Mouse (Mus musculus) intestine, embryonic 15.5 days (tissue): Measurements from ENCODE around the gene Fzd2. TPM values are rescaled to one million over a fixed set of nuclear protein-coding genes. Genes with fewer than 3 reads are reported as not detected.
"Not testable (repeated sequence)": the region's sequence is repeated elsewhere in the genome, so short reads cannot be mapped to it uniquely, and the experiment has no call there.

ENCODE experiments used
- ATAC-seq: fragments of 200-750 bp; cut with Nextera tagmentation; 2 replicates; pipeline ENCODE4 v1.8.0; 2017; ENCODE audit warnings: moderate TSS enrichment, moderate library complexity
- H3K27ac ChIP-seq: fragments of 300-500 bp; sonication (generic); 2 replicates; pipeline ENCODE4 v1.5.1; 2015; ENCODE audit warnings: mild to moderate bottlenecking, inconsistent platforms
- H3K27me3 ChIP-seq: fragments of 300-500 bp; sonication (generic); replicated peaks from 2 replicates; pipeline ENCODE4 v1.6.1; 2015; ENCODE audit warnings: inconsistent platforms
- H3K36me3 ChIP-seq: fragments of 300-500 bp; sonication (generic); 2 replicates; pipeline ENCODE4 v1.6.1; 2015; ENCODE audit warnings: inconsistent platforms
- H3K4me1 ChIP-seq: fragments of 300-500 bp; sonication (generic); replicated peaks from 2 replicates; pipeline ENCODE4 v1.6.1; 2015; ENCODE audit warnings: inconsistent platforms
- H3K4me2 ChIP-seq: fragments of 300-500 bp; sonication (generic); replicated peaks from 2 replicates; pipeline ENCODE4 v1.6.1; 2015; ENCODE audit warnings: mild to moderate bottlenecking, inconsistent platforms
- H3K4me3 ChIP-seq: fragments of 300-500 bp; sonication (generic); replicated peaks from 2 replicates; pipeline ENCODE4 v1.5.1; 2015; ENCODE audit warnings: inconsistent platforms
- H3K9ac ChIP-seq: fragments of 300-500 bp; sonication (generic); 2 replicates; pipeline ENCODE4 v1.6.1; 2015; ENCODE audit warnings: inconsistent platforms
- H3K9me3 ChIP-seq: fragments of 300-500 bp; sonication (generic); 2 replicates; pipeline ENCODE4 v1.6.1; 2016; ENCODE audit warnings: inconsistent platforms
- WGBS: fragments of 180-500 bp; shearing (Covaris S2); methylation state at CpG from one replicate; pipeline ENCODE4 v1.1.7; 2015; 5-methylcytosine and 5-hydroxymethylcytosine counted together
- polyA plus RNA-seq: library from polyadenylated mRNA; unstranded; fragments of >200 nt; fragmentation: Nextera tagmentation; extraction: Ambion mirVana; gene quantifications from 2 replicates; pipeline ENCODE4 v1.2.1, GENCODE M21; 2015

Gene Fzd2
- polyA plus RNA-seq, 1 experiment from 2014 or later: 15.6 TPM

- Histone ChIP-seq H3K27me3 (no peaks in the 10 kb centered on the region), H3K9me3 (no peaks in the 10 kb centered on the region), H3K4me2 (no peak overlapping the region), H3K4me1 (peaks cover 10% of the 10 kb centered on the region; the same call in 1 of the 2 replicates), H3K36me3 (no peaks in the 10 kb centered on the region), H3K4me3 (no peak overlapping the region), H3K27ac (no peak overlapping the region), H3K9ac (no peak overlapping the region)
- ATAC-seq: no peak
- 94% methylated on average over 4 of the region's 4 CpGs for WGBS
Observed at GRCm38 (mm10) chr11:102586445-102587130, 17.6 kb upstream of the Fzd2 start.

- ATAC-seq: no peak
- H3K27ac ChIP-seq: no peak overlapping the region
- peaks cover 3% of the 10 kb centered on the region; the same call in 1 of the 2 replicates for H3K4me1 ChIP-seq
- no peaks in the 10 kb centered on the region for H3K27me3 ChIP-seq
- H3K4me3 ChIP-seq: no peak overlapping the region
- no peak overlapping the region for H3K9ac ChIP-seq
- H3K36me3 ChIP-seq: no peaks in the 10 kb centered on the region
- WGBS: 85% methylated on average over 3 of the region's 3 CpGs
- H3K9me3 ChIP-seq: no peaks in the 10 kb centered on the region
- no peak overlapping the region for H3K4me2 ChIP-seq
Observed at GRCm38 (mm10) chr11:102587554-102587953, 16.6 kb upstream of the Fzd2 start.

GRCm38 (mm10) chr11:102595341-102595820 is 8.8 kb upstream of the Fzd2 start:
- no peaks in the 10 kb centered on the region for H3K9me3 ChIP-seq
- peak overlapping the region; percentile 27 for H3K4me2 ChIP-seq
- H3K4me1 ChIP-seq: peaks cover 12% of the 10 kb centered on the region
- H3K4me3 ChIP-seq: no peak overlapping the region
- H3K27me3 ChIP-seq: no peaks in the 10 kb centered on the region
- H3K9ac ChIP-seq: no peak overlapping the region
- ATAC-seq: peak; percentile 83
- no peaks in the 10 kb centered on the region for H3K36me3 ChIP-seq
- H3K27ac ChIP-seq: peak overlapping the region; percentile 77
- WGBS: 20% methylated on average over 4 of the region's 4 CpGs

GRCm38 (mm10) chr11:102599912-102600311 is 4.3 kb upstream of the Fzd2 start:
- ATAC-seq: no peak
- no peak overlapping the region for H3K4me2 ChIP-seq
- H3K9me3 ChIP-seq: no peaks in the 10 kb centered on the region
- 90% methylated on average over 3 of the region's 3 CpGs for WGBS
- H3K9ac ChIP-seq: no peak overlapping the region
- no peak overlapping the region for H3K27ac ChIP-seq
- H3K4me1 ChIP-seq: peaks cover 10% of the 10 kb centered on the region
- 0 out of 2 replicates have a peak, but pooled peaks cover 5% of the 10 kb centered on the region for H3K27me3 ChIP-seq
- no peak overlapping the region for H3K4me3 ChIP-seq
- H3K36me3 ChIP-seq: no peaks in the 10 kb centered on the region

- 8% methylated on average over 13 of the region's 13 CpGs for WGBS
- no peak for ATAC-seq
- H3K4me1 ChIP-seq: peaks cover 5% of the 10 kb centered on the region
Observed at GRCm38 (mm10) chr11:102602816-102603495, 1.2 kb upstream of the Fzd2 start.

GRCm38 (mm10) chr11:102603496-102603850 is 723 bp upstream of the Fzd2 start:
- Histone ChIP-seq H3K27ac (peak overlapping the region; percentile 95), H3K27me3 (peaks cover 15% of the 10 kb centered on the region; the same call in 1 of the 2 replicates), H3K4me1 (peaks cover 7% of the 10 kb centered on the region), H3K4me2 (peak overlapping the region; percentile 80), H3K4me3 (peak overlapping the region; percentile 75), H3K9me3 (no peaks in the 10 kb centered on the region), H3K9ac (peak overlapping the region; percentile 52), H3K36me3 (no peaks in the 10 kb centered on the region)
- under 1% methylated on average over 10 of the region's 10 CpGs for WGBS
- ATAC-seq: peak; percentile 70

More at GRCm38 (mm10) chr11:102602816-102603495, 1.2 kb upstream of the Fzd2 start:
- H3K4me2 ChIP-seq: peak overlapping the region; percentile 80
- peak overlapping the region; percentile 75 for H3K4me3 ChIP-seq
- H3K9ac ChIP-seq: peak overlapping the region; percentile 52
- H3K27ac ChIP-seq: peak overlapping the region; percentile 95
- H3K36me3 ChIP-seq: no peaks in the 10 kb centered on the region
- H3K9me3 ChIP-seq: no peaks in the 10 kb centered on the region
- peaks cover 15% of the 10 kb centered on the region; the same call in 1 of the 2 replicates for H3K27me3 ChIP-seq

GRCm38 (mm10) chr11:102604777-102605552 is 769 bp downstream of the Fzd2 start:
- H3K4me3 ChIP-seq: peak overlapping the region; percentile 75
- peak; percentile 50 for ATAC-seq
- no peaks in the 10 kb centered on the region for H3K9me3 ChIP-seq
- peak overlapping the region; percentile 72 for H3K9ac ChIP-seq
- under 1% methylated on average over 72 of the region's 74 CpGs for WGBS
- H3K36me3 ChIP-seq: no peaks in the 10 kb centered on the region
- peak overlapping the region; percentile 96 for H3K27ac ChIP-seq
- peaks cover 18% of the 10 kb centered on the region for H3K4me1 ChIP-seq
- peak overlapping the region; percentile 80 for H3K4me2 ChIP-seq
- peaks cover 15% of the 10 kb centered on the region; the same call in 1 of the 2 replicates for H3K27me3 ChIP-seq

GRCm38 (mm10) chr11:102605553-102606416 is 1.6 kb downstream of the Fzd2 start:
- Histone ChIP-seq H3K27me3 (peaks cover 15% of the 10 kb centered on the region; the same call in 1 of the 2 replicates), H3K4me3 (peak overlapping the region; percentile 75), H3K4me1 (peaks cover 26% of the 10 kb centered on the region), H3K9me3 (no peaks in the 10 kb centered on the region), H3K9ac (peak overlapping the region; percentile 72), H3K27ac (peak overlapping the region; percentile 96), H3K36me3 (no peaks in the 10 kb centered on the region), H3K4me2 (peak overlapping the region; percentile 80)
- WGBS: 3% methylated on average over 62 of the region's 62 CpGs
- no peak for ATAC-seq

- Histone ChIP-seq H3K9ac (peak overlapping the region; percentile 51), H3K36me3 (no peaks in the 10 kb centered on the region), H3K27ac (peak overlapping the region; percentile 73), H3K27me3 (peaks cover 15% of the 10 kb centered on the region; the same call in 1 of the 2 replicates), H3K9me3 (no peaks in the 10 kb centered on the region), H3K4me3 (peak overlapping the region; percentile 75), H3K4me2 (peak overlapping the region; percentile 80), H3K4me1 (peaks cover 30% of the 10 kb centered on the region)
- whole genome bisulfite sequencing: 13% methylated on average over 12 of the region's 12 CpGs
- no peak for ATAC-seq
Observed at GRCm38 (mm10) chr11:102606751-102607171, 2.6 kb downstream of the Fzd2 start.

GRCm38 (mm10) chr11:102607201-102607600 is 3.0 kb downstream of the Fzd2 start:
- Histone ChIP-seq H3K9ac (peak overlapping the region; percentile 51), H3K27ac (peak overlapping the region; percentile 73), H3K27me3 (peaks cover 15% of the 10 kb centered on the region; the same call in 1 of the 2 replicates), H3K4me2 (peak overlapping the region; percentile 80), H3K4me3 (peak overlapping the region; percentile 75), H3K4me1 (peaks cover 30% of the 10 kb centered on the region)
- not testable (repeated sequence) for H3K9me3 ChIP-seq, H3K36me3 ChIP-seq, ATAC-seq
- WGBS: 12% methylated on average over 12 of the region's 12 CpGs
